Mouse (Mus musculus) cortical plate, adult 2 months (tissue): ENCODE results near the gene Ffar4.

Experiments
- CTCF ChIP-seq: fragments of 200-500 bp; IDR thresholded peaks from 2 replicates; pipeline ENCODE4 v1.5.1; 2011; ENCODE audit warnings: mild to moderate bottlenecking, control low read depth, low read length; ENCODE audit not compliant: insufficient read depth; ENCODE audit errors: extremely low read depth
- POLR2A ChIP-seq: fragments of 200-500 bp; IDR thresholded peaks from 2 replicates; pipeline ENCODE4 v1.6.1; 2011; ENCODE audit warnings: mild to moderate bottlenecking, low read length, control low read depth; ENCODE audit not compliant: insufficient read depth; ENCODE audit errors: extremely low read depth

DNA sequence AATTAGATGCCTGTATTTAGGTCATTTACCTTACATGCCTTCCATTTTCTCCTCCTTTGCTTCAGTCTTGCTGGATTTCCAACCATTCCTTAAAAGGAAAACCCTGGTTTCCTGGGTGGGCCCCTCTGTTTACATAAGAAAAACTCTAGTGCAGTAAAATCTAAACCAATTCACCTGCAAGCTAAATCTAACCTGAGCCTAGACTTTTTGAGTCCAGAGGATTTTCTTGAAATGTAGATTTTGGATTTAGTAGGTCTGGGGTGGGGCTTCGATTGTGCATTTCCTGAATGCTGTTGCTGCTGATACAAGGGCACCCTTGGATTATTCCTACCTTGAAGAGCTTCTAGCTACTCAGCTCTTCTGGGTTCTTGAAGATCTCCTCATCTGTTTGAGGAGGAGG lies 32.8 kb upstream of the Ffar4 start:
- TF ChIP-seq CTCF: no peak
- TF ChIP-seq POLR2A: no peak
